Mouse (Mus musculus): ENCODE data around the gene 1700025C18Rik. TPM values are rescaled to one million over a fixed set of nuclear protein-coding genes. Genes with fewer than 3 reads are reported as not detected.

1700025C18Rik gene
- polyA plus RNA-seq, 1 experiment from 2014 or later: not detected

GRCm38 (mm10) chr2:165054888-165055852 lies 35.4 kb downstream of the 1700025C18Rik start, which contains the start of gene Cd40:
Gene Cd40 (plus strand): TSS chr2:165055627.
- H3K9ac ChIP-seq: peak within 1 kb of the TSS; percentile 40
- DNase-seq: peak; percentile 91
- H3K27ac ChIP-seq (ENCODE audit: low read depth): no peak within 1 kb of the TSS
- peak within 1 kb of the TSS; percentile 40 for H3K4me3 ChIP-seq (ENCODE audit: low read depth, low read length)
- no peaks in the 10 kb centered on the region for H3K9me3 ChIP-seq (ENCODE audit: low read depth, low read length)
- no peak for TF ChIP-seq CTCF (IDR thresholded peaks at IDR 0.05; ENCODE audit: low read depth)
- no peaks in the 10 kb centered on the region for H3K27me3 ChIP-seq (ENCODE audit: insufficient read depth, low read length)
- WGBS: 14% methylated on average over 25 of the region's 25 CpGs
- H3K4me1 ChIP-seq (ENCODE audit: insufficient read depth): peaks cover 5% of the 10 kb centered on the region; the same call in 1 of the 2 replicates
- H3K4me2 ChIP-seq: peak within 1 kb of the TSS; percentile 66
- peak; percentile 92 for ATAC-seq (ENCODE audit: insufficient read depth)
- H3K36me3 ChIP-seq (ENCODE audit: insufficient read depth): no peaks in the 10 kb centered on the region

- Histone ChIP-seq H3K4me2 (no peak overlapping the region), H3K4me3 (ENCODE audit: low read depth, low read length) (no peak overlapping the region), H3K27ac (ENCODE audit: low read depth) (no peak overlapping the region), H3K9ac (no peak overlapping the region), H3K4me1 (ENCODE audit: insufficient read depth) (peaks cover 2% of the 10 kb centered on the region; the same call in 1 of the 2 replicates), H3K36me3 (ENCODE audit: insufficient read depth) (no peaks in the 10 kb centered on the region), H3K9me3 (ENCODE audit: low read depth, low read length) (no peaks in the 10 kb centered on the region), H3K27me3 (ENCODE audit: insufficient read depth, low read length) (no peaks in the 10 kb centered on the region)
- ATAC-seq (ENCODE audit: insufficient read depth) (no peak), DNase-seq (no peak)
- no peak for TF ChIP-seq CTCF (IDR thresholded peaks at IDR 0.05; ENCODE audit: low read depth)
- WGBS: 19% methylated on average over 11 of the region's 11 CpGs
Observed at GRCm38 (mm10) chr2:165051566-165051965, 39.0 kb downstream of the 1700025C18Rik start.

GRCm38 (mm10) chr2:165050826-165051548 lies 39.6 kb downstream of the 1700025C18Rik start:
- Histone ChIP-seq H3K27me3 (ENCODE audit: insufficient read depth, low read length) (no peaks in the 10 kb centered on the region), H3K27ac (ENCODE audit: low read depth) (no peak overlapping the region), H3K9ac (no peak overlapping the region), H3K9me3 (ENCODE audit: low read depth, low read length) (no peaks in the 10 kb centered on the region), H3K36me3 (ENCODE audit: insufficient read depth) (no peaks in the 10 kb centered on the region), H3K4me1 (ENCODE audit: insufficient read depth) (no peaks in the 10 kb centered on the region), H3K4me2 (no peak overlapping the region), H3K4me3 (ENCODE audit: low read depth, low read length) (no peak overlapping the region)
- no peak for TF ChIP-seq CTCF (IDR thresholded peaks at IDR 0.05; ENCODE audit: low read depth)
- ATAC-seq (ENCODE audit: insufficient read depth) (no peak), DNase-seq (no peak)
- WGBS: 64% methylated on average over 18 of the region's 18 CpGs

GRCm38 (mm10) chr2:165049044-165049443 lies 41.5 kb downstream of the 1700025C18Rik start:
- no peak overlapping the region for H3K27ac ChIP-seq (ENCODE audit: low read depth)
- no peaks in the 10 kb centered on the region for H3K4me1 ChIP-seq (ENCODE audit: insufficient read depth)
- H3K27me3 ChIP-seq (ENCODE audit: insufficient read depth, low read length): no peaks in the 10 kb centered on the region
- H3K9me3 ChIP-seq (ENCODE audit: low read depth, low read length): no peaks in the 10 kb centered on the region
- no peak for DNase-seq
- H3K9ac ChIP-seq: no peak overlapping the region
- no peak for ATAC-seq (ENCODE audit: insufficient read depth)
- WGBS: 54% methylated on average over 5 of the region's 5 CpGs
- H3K4me3 ChIP-seq (ENCODE audit: low read depth, low read length): no peak overlapping the region
- H3K4me2 ChIP-seq: no peak overlapping the region
- H3K36me3 ChIP-seq (ENCODE audit: insufficient read depth): no peaks in the 10 kb centered on the region
- TF ChIP-seq CTCF (IDR thresholded peaks at IDR 0.05; ENCODE audit: low read depth): no peak

GRCm38 (mm10) chr2:165043729-165044128 lies 46.8 kb downstream of the 1700025C18Rik start:
- H3K9me3 ChIP-seq (ENCODE audit: low read depth, low read length): no peaks in the 10 kb centered on the region
- ATAC-seq (ENCODE audit: insufficient read depth) (no peak), DNase-seq (no peak)
- H3K27ac ChIP-seq (ENCODE audit: low read depth): no peak overlapping the region
- 49% methylated on average over 2 of the region's 2 CpGs for WGBS
- no peak overlapping the region for H3K4me2 ChIP-seq
- no peaks in the 10 kb centered on the region for H3K27me3 ChIP-seq (ENCODE audit: insufficient read depth, low read length)
- no peaks in the 10 kb centered on the region for H3K36me3 ChIP-seq (ENCODE audit: insufficient read depth)
- H3K4me3 ChIP-seq (ENCODE audit: low read depth, low read length): no peak overlapping the region
- H3K9ac ChIP-seq: no peak overlapping the region
- H3K4me1 ChIP-seq (ENCODE audit: insufficient read depth): no peaks in the 10 kb centered on the region
- no peak for TF ChIP-seq CTCF (IDR thresholded peaks at IDR 0.05; ENCODE audit: low read depth)

- H3K4me3 ChIP-seq (ENCODE audit: low read depth, low read length): no peak overlapping the region
- H3K4me2 ChIP-seq: no peak overlapping the region
Observed at GRCm38 (mm10) chr2:165043090-165043636, 47.4 kb downstream of the 1700025C18Rik start.

More at GRCm38 (mm10) chr2:165043090-165043636, 47.4 kb downstream of the 1700025C18Rik start:
- 15% methylated on average over 17 of the region's 17 CpGs for WGBS
- no peak for TF ChIP-seq CTCF (IDR thresholded peaks at IDR 0.05; ENCODE audit: low read depth)
- Histone ChIP-seq H3K27me3 (ENCODE audit: insufficient read depth, low read length) (no peaks in the 10 kb centered on the region), H3K36me3 (ENCODE audit: insufficient read depth) (no peaks in the 10 kb centered on the region), H3K4me1 (ENCODE audit: insufficient read depth) (no peaks in the 10 kb centered on the region), H3K9me3 (ENCODE audit: low read depth, low read length) (no peaks in the 10 kb centered on the region), H3K9ac (no peak overlapping the region), H3K27ac (ENCODE audit: low read depth) (no peak overlapping the region)
- ATAC-seq (ENCODE audit: insufficient read depth) (no peak), DNase-seq (peak; percentile 28)

All from lung, embryonic 14.5 days (tissue).